Mouse (Mus musculus): ENCODE measurements around the gene Dixdc1.

Gene Dixdc1

DNA sequence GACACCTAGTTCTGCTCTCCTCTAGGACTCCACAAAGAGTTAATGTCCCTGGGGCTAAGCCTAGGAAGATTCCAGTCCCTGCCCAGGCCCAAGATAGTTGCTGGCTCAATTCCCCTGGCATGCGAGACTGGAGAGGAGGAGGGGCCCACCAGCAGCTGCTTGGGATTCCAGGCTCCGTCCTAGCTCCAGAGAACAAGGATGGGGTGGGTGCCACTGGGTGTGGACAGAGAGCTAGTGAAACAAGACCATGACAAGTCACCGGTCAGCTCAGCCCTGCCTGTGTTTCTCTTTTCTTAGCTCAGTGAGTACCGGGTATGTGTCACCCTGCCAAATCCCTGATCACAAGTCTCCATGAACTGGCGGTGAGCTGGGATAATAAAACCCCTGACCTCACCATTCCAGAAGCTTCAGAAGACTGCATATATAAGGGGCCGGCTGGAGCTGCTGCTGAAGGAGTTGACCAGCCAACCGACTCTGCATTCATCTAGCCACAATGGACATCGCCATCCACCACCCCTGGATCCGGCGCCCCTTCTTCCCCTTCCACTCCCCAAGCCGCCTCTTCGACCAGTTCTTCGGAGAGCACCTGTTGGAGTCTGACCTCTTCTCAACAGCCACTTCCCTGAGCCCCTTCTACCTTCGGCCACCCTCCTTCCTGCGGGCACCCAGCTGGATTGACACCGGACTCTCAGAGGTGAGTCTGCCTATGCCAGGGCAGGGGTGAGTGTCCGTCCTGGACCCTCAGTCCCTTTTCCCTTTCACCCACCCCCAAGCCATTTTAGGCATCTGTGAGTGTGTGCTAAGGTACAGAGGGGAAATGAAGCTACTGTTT lies 13.7 kb upstream of the Dixdc1 start:
- TF ChIP-seq GATA4 (IDR thresholded peaks at IDR 0.05; ENCODE audit: insufficient replicate concordance, low read length) = no peak

- TF ChIP-seq GATA4 (IDR thresholded peaks at IDR 0.05; ENCODE audit: insufficient replicate concordance, low read length) = no peak
These were observed 12.8 kb upstream of the Dixdc1 start, which contains the start of gene Hspb2 for GRCm38 (mm10) chr9:50752054-50752602. Gene Hspb2 (minus strand): TSS chr9:50752354.

GRCm38 (mm10) chr9:50751323-50751722 lies 12.0 kb upstream of the Dixdc1 start, which contains the start of gene Cryab:
Gene Cryab (plus strand): TSS chr9:50751325.
- TF ChIP-seq GATA4 (IDR thresholded peaks at IDR 0.05; ENCODE audit: insufficient replicate concordance, low read length) = no peak

- TF ChIP-seq GATA4 (IDR thresholded peaks at IDR 0.05; ENCODE audit: insufficient replicate concordance, low read length) = no peak
These were observed 11.4 kb upstream of the Dixdc1 start for GRCm38 (mm10) chr9:50750706-50751105.

DNA sequence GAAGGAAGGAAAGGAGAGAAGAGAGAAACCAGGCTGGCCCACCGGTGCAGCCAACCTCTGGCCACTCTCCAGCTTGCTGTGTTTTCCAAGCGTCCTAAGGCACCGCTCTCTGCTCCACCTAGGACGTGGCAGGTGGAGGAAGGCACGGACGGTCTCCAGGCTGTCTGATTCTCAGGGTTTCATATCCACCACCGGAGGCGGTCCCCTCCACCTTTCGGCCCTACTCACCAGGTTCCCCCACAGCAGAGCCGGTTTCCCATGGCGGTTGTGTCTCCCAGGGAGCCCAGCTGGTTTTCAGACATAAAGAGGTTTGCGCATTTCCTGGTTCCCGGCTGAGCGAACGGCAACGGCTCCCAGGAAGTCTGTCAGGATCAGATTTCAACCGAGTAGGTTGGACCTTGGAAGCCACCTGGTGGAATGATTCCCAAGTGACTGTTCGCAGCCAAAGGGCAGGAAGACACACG lies 6.9 kb upstream of the Dixdc1 start, which contains the start of gene 2310030G06Rik:
Gene 2310030G06Rik (minus strand): TSS at position 323 of the 464 bp plus-strand sequence.
- no peak for TF ChIP-seq GATA4 (IDR thresholded peaks at IDR 0.05; ENCODE audit: insufficient replicate concordance, low read length)

DNA sequence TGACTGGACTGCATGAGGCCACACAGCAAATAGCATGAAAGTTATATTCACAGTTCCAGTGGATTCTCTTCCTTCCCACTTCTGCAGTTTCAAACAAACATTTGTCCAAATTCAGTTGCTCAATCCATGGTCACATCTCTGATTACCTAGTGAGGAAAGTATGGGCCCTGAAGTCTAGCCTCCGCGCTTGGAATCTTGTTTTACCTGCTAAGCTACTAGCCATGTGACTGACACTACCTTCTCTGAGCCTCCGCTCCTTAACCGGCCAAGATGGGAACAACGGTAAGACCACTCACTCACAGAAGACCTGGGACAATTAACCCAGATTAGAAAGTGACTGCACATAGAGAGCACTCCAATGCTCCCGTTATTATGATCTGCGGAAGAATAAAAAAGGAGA lies 6.5 kb upstream of the Dixdc1 start:
- no peak for TF ChIP-seq GATA4 (IDR thresholded peaks at IDR 0.05; ENCODE audit: insufficient replicate concordance, low read length)

GRCm38 (mm10) chr9:50742744-50743143 lies 3.4 kb upstream of the Dixdc1 start:
- TF ChIP-seq GATA4 (IDR thresholded peaks at IDR 0.05; ENCODE audit: insufficient replicate concordance, low read length) = no peak

- TF ChIP-seq GATA4 (IDR thresholded peaks at IDR 0.05; ENCODE audit: insufficient replicate concordance, low read length) = no peak
These were observed 2.9 kb upstream of the Dixdc1 start for GRCm38 (mm10) chr9:50742261-50742660.

GRCm38 (mm10) chr9:50740867-50741784 lies 1.8 kb upstream of the Dixdc1 start:
- no peak for TF ChIP-seq GATA4 (IDR thresholded peaks at IDR 0.05; ENCODE audit: insufficient replicate concordance, low read length)

- TF ChIP-seq GATA4 (IDR thresholded peaks at IDR 0.05; ENCODE audit: insufficient replicate concordance, low read length) = no peak
These were observed 4.3 kb downstream of the Dixdc1 start for GRCm38 (mm10) chr9:50734989-50735388.

GRCm38 (mm10) chr9:50732560-50732959 lies 6.8 kb downstream of the Dixdc1 start:
- no peak for TF ChIP-seq GATA4 (IDR thresholded peaks at IDR 0.05; ENCODE audit: insufficient replicate concordance, low read length)

DNA sequence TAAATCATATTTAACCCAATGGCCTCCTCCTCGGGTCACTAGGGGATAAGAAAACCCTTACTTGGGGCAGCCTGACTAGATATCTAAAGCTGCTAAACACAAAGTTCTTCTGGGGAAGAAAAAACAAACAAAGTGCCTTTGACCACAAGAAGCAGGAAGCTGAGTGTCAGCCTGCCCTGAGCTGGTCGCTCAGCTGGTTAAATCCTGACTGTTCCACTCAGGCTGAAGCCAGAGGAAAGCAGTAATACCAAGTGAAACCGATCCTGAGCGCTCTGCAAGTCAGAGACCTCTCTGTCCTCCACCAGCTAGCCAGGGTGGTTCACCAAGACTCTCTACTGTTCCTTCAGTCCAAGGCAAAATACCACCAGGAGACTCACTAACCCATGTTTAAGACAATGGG lies 9.7 kb downstream of the Dixdc1 start:
- TF ChIP-seq GATA4 (IDR thresholded peaks at IDR 0.05; ENCODE audit: insufficient replicate concordance, low read length) = no peak

DNA sequence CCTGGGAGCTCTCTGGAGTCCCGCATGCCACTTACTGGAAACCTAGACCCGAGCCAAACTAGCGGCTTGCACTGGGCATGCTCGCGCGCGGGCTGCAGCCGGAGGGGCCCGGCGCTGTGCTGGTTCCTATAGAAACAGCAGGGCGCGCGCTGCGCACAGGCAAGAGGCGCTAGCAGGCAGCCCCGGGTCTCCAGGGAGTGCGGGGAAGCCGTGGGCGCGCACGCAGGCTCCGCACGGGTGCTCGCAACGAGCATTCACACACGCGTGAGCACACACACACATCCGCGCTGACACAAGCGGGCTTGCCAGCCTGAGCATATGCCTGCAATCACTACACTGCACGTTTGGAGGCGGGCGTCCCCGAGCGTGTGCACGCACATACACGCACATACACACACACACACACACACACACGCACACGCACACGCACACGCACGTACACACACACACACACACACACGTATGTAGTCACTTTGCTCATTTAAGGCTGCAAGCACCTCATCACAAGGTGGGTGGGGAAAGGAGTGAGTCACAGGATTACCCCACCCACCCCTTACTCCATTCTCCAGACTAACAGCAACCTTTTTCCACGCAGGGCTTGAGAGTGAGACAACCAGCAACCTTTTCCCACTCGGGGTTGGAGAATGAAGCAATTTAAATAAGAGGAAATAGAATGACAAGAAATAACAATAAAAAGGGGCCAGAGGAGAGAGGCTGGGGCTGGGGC lies 11.2 kb downstream of the Dixdc1 start:
- no peak for TF ChIP-seq GATA4 (IDR thresholded peaks at IDR 0.05; ENCODE audit: insufficient replicate concordance, low read length)

GRCm38 (mm10) chr9:50727171-50727924 lies 12.0 kb downstream of the Dixdc1 start:
- no peak for TF ChIP-seq GATA4 (IDR thresholded peaks at IDR 0.05; ENCODE audit: insufficient replicate concordance, low read length)
